Mouse (Mus musculus) testis, adult 2 months (tissue): Measurements from ENCODE around the gene Hcfc2. TPM values are rescaled to one million over a fixed set of nuclear protein-coding genes. Genes with fewer than 3 reads are reported as not detected.

Experiments used
- H3K27ac ChIP-seq: fragments of 200-500 bp; 2 replicates; pipeline ENCODE4 v1.5.1; 2012; ENCODE audit warnings: low read depth, low read length; ENCODE audit not compliant: control insufficient read depth, insufficient read depth
- H3K27me3 ChIP-seq: fragments of 200-500 bp; 2 replicates; pipeline ENCODE4 v1.6.1; 2012; ENCODE audit warnings: mild to moderate bottlenecking, low read length, moderate library complexity; ENCODE audit not compliant: control insufficient read depth, insufficient read depth
- H3K36me3 ChIP-seq: fragments of 200-500 bp; 2 replicates; pipeline ENCODE4 v1.6.1; 2012; ENCODE audit warnings: mild to moderate bottlenecking, low read length; ENCODE audit not compliant: control insufficient read depth, insufficient read depth
- H3K4me1 ChIP-seq: fragments of 200-500 bp; 2 replicates; pipeline ENCODE4 v1.6.1; 2012; ENCODE audit warnings: low read length; ENCODE audit not compliant: control insufficient read depth, insufficient read depth
- H3K4me3 ChIP-seq: fragments of 200-500 bp; 2 replicates; pipeline ENCODE4 v1.5.1; 2012; ENCODE audit warnings: low read depth, mild to moderate bottlenecking, low read length, moderate library complexity, mixed read lengths; ENCODE audit not compliant: control insufficient read depth
- CTCF ChIP-seq: fragments of 200-500 bp; IDR thresholded peaks from 2 replicates; pipeline ENCODE4 v1.5.1; 2012; ENCODE audit warnings: low read depth, mild to moderate bottlenecking, inconsistent platforms, low read length, moderate library complexity; ENCODE audit not compliant: control insufficient read depth, insufficient read depth, insufficient replicate concordance
- POLR2A ChIP-seq: fragments of 200-500 bp; IDR thresholded peaks from 2 replicates; pipeline ENCODE4 v1.6.1; 2012; ENCODE audit warnings: low read depth, mild to moderate bottlenecking, inconsistent platforms, low read length, moderate library complexity; ENCODE audit not compliant: control insufficient read depth
- polyA plus RNA-seq: library from polyadenylated mRNA; depleted of rRNA; stranded (reverse); fragments of >200 nt; gene quantifications from 2 replicates; pipeline ENCODE4 v1.2.3, GENCODE M21; 2012

Hcfc2 gene
- polyA plus RNA-seq, 1 experiment: 72.3 TPM

- TF ChIP-seq POLR2A (no peak), CTCF (no peak)
- Histone ChIP-seq H3K4me1 (no peaks in the 10 kb centered on the region), H3K27me3 (no peaks in the 10 kb centered on the region)
Measured at GRCm38 (mm10) chr10:82663289-82663688, 32.7 kb upstream of the Hcfc2 start.

GRCm38 (mm10) chr10:82665951-82666350 is 30.0 kb upstream of the Hcfc2 start:
- Histone ChIP-seq H3K36me3 (no peaks in the 10 kb centered on the region), H3K4me1 (no peaks in the 10 kb centered on the region), H3K27me3 (no peaks in the 10 kb centered on the region), H3K27ac (no peak overlapping the region), H3K4me3 (no peak overlapping the region)
- no peak for TF ChIP-seq POLR2A
- TF ChIP-seq CTCF: no peak

More at GRCm38 (mm10) chr10:82663289-82663688, 32.7 kb upstream of the Hcfc2 start:
- no peaks in the 10 kb centered on the region for H3K36me3 ChIP-seq
- no peak overlapping the region for H3K27ac ChIP-seq
- no peak overlapping the region for H3K4me3 ChIP-seq

GRCm38 (mm10) chr10:82666436-82667234 is 29.3 kb upstream of the Hcfc2 start:
- H3K4me3 ChIP-seq: no peak overlapping the region
- TF ChIP-seq CTCF (peak; percentile 52; the same call in 1 of the 2 replicates), POLR2A (no peak)
- no peaks in the 10 kb centered on the region for H3K27me3 ChIP-seq
- H3K36me3 ChIP-seq: no peaks in the 10 kb centered on the region
- H3K27ac ChIP-seq: no peak overlapping the region
- no peaks in the 10 kb centered on the region for H3K4me1 ChIP-seq

GRCm38 (mm10) chr10:82670205-82670604 is 25.8 kb upstream of the Hcfc2 start:
- H3K27me3 ChIP-seq: no peaks in the 10 kb centered on the region

GRCm38 (mm10) chr10:82676949-82677348 is 19.0 kb upstream of the Hcfc2 start:
- Histone ChIP-seq H3K27me3 (no peaks in the 10 kb centered on the region), H3K4me3 (no peak overlapping the region), H3K4me1 (no peaks in the 10 kb centered on the region), H3K27ac (no peak overlapping the region), H3K36me3 (no peaks in the 10 kb centered on the region)
- TF ChIP-seq CTCF: no peak
- TF ChIP-seq POLR2A: no peak

More at GRCm38 (mm10) chr10:82670205-82670604, 25.8 kb upstream of the Hcfc2 start:
- H3K4me3 ChIP-seq: no peak overlapping the region
- no peaks in the 10 kb centered on the region for H3K36me3 ChIP-seq
- no peaks in the 10 kb centered on the region for H3K4me1 ChIP-seq
- H3K27ac ChIP-seq: no peak overlapping the region
- no peak for TF ChIP-seq CTCF
- no peak for TF ChIP-seq POLR2A

- Histone ChIP-seq H3K4me3 (no peak overlapping the region), H3K27ac (no peak overlapping the region), H3K4me1 (no peaks in the 10 kb centered on the region), H3K27me3 (no peaks in the 10 kb centered on the region), H3K36me3 (no peaks in the 10 kb centered on the region)
- TF ChIP-seq CTCF (no peak), POLR2A (no peak)
Measured at GRCm38 (mm10) chr10:82680769-82681168, 15.2 kb upstream of the Hcfc2 start.

GRCm38 (mm10) chr10:82681639-82682038 is 14.3 kb upstream of the Hcfc2 start:
- no peak overlapping the region for H3K27ac ChIP-seq
- H3K27me3 ChIP-seq: no peaks in the 10 kb centered on the region
- no peak for TF ChIP-seq POLR2A
- no peak for TF ChIP-seq CTCF
- H3K36me3 ChIP-seq: no peaks in the 10 kb centered on the region
- H3K4me1 ChIP-seq: no peaks in the 10 kb centered on the region
- H3K4me3 ChIP-seq: no peak overlapping the region
